Mouse (Mus musculus): Measurements from ENCODE around the gene 1810055G02Rik. TPM values are rescaled to one million over a fixed set of nuclear protein-coding genes. Genes with fewer than 3 reads are reported as not detected.

1810055G02Rik gene
- 30.3 and 33.6 TPM in 2 replicates for polyA plus RNA-seq (2014; fragmentation: Nextera tagmentation; extraction: Ambion mirVana)

GRCm38 (mm10) chr19:3708078-3709012, at the start of gene 1810055G02Rik:
Gene 1810055G02Rik, plus strand, starts transcription at chr19:3708293.
- peaks cover 8% of the 10 kb centered on the region; the same call in 1 of the 2 replicates for H3K4me1 ChIP-seq (ENCODE audit: control insufficient read depth, insufficient read depth, low read length)
- no peaks in the 10 kb centered on the region for H3K27me3 ChIP-seq (ENCODE audit: control insufficient read depth, insufficient read depth, low read length)
- under 1% methylated on average over 61 of the region's 61 CpGs for WGBS (ENCODE audit: insufficient replicate concordance)
- ATAC-seq (replicated peaks; ENCODE audit: insufficient number of reproducible peaks, low FRiP score, low TSS enrichment), result peak; percentile 96
- 0 out of 2 replicates have a peak, but pooled peaks cover 4% of the 10 kb centered on the region for H3K36me3 ChIP-seq (ENCODE audit: control insufficient read depth, insufficient read depth, low read length)
- no peaks in the 10 kb centered on the region for H3K9me3 ChIP-seq (replicated peaks; ENCODE audit: control insufficient read depth, low read length)
- H3K4me2 ChIP-seq, result peak within 1 kb of the TSS; percentile 81
- peak within 1 kb of the TSS; percentile 71 for H3K27ac ChIP-seq (ENCODE audit: low read depth, low read length)
- peak within 1 kb of the TSS; percentile 70 for H3K4me3 ChIP-seq (ENCODE audit: low read depth, low read length)
- H3K9ac ChIP-seq (ENCODE audit: low read depth, low read length), result peak within 1 kb of the TSS; percentile 78

GRCm38 (mm10) chr19:3665510-3665909, 42.6 kb upstream of the 1810055G02Rik start:
- ATAC-seq (replicated peaks; ENCODE audit: insufficient number of reproducible peaks, low FRiP score, low TSS enrichment), result no peak

GRCm38 (mm10) chr19:3666632-3667031, 41.5 kb upstream of the 1810055G02Rik start:
- no peak overlapping the region for H3K27ac ChIP-seq (ENCODE audit: low read depth, low read length)
- WGBS (ENCODE audit: insufficient replicate concordance), result 86% methylated on average over 2 of the region's 2 CpGs

More at GRCm38 (mm10) chr19:3665510-3665909, 42.6 kb upstream of the 1810055G02Rik start:
- Histone ChIP-seq H3K27ac (ENCODE audit: low read depth, low read length) (no peak overlapping the region), H3K9me3 (replicated peaks; ENCODE audit: control insufficient read depth, low read length) (no peaks in the 10 kb centered on the region), H3K36me3 (ENCODE audit: control insufficient read depth, insufficient read depth, low read length) (no peaks in the 10 kb centered on the region), H3K9ac (ENCODE audit: low read depth, low read length) (no peak overlapping the region), H3K4me3 (ENCODE audit: low read depth, low read length) (no peak overlapping the region), H3K27me3 (ENCODE audit: control insufficient read depth, insufficient read depth, low read length) (no peaks in the 10 kb centered on the region), H3K4me1 (ENCODE audit: control insufficient read depth, insufficient read depth, low read length) (peaks cover 36% of the 10 kb centered on the region), H3K4me2 (no peak overlapping the region)
- WGBS (ENCODE audit: insufficient replicate concordance), result 50% methylated on average over 5 of the region's 5 CpGs

GRCm38 (mm10) chr19:3667155-3667895, 40.8 kb upstream of the 1810055G02Rik start:
- no peak overlapping the region for H3K9ac ChIP-seq (ENCODE audit: low read depth, low read length)
- H3K4me2 ChIP-seq, result no peak overlapping the region
- H3K27ac ChIP-seq (ENCODE audit: low read depth, low read length), result no peak overlapping the region
- no peaks in the 10 kb centered on the region for H3K27me3 ChIP-seq (ENCODE audit: control insufficient read depth, insufficient read depth, low read length)
- no peaks in the 10 kb centered on the region for H3K36me3 ChIP-seq (ENCODE audit: control insufficient read depth, insufficient read depth, low read length)
- H3K4me3 ChIP-seq (ENCODE audit: low read depth, low read length), result no peak overlapping the region
- no peak for ATAC-seq (replicated peaks; ENCODE audit: insufficient number of reproducible peaks, low FRiP score, low TSS enrichment)
- 68% methylated on average over 6 of the region's 6 CpGs for WGBS (ENCODE audit: insufficient replicate concordance)
- peaks cover 36% of the 10 kb centered on the region for H3K4me1 ChIP-seq (ENCODE audit: control insufficient read depth, insufficient read depth, low read length)
- H3K9me3 ChIP-seq (replicated peaks; ENCODE audit: control insufficient read depth, low read length), result no peaks in the 10 kb centered on the region

More at GRCm38 (mm10) chr19:3666632-3667031, 41.5 kb upstream of the 1810055G02Rik start:
- no peak for ATAC-seq (replicated peaks; ENCODE audit: insufficient number of reproducible peaks, low FRiP score, low TSS enrichment)
- Histone ChIP-seq H3K4me2 (no peak overlapping the region), H3K27me3 (ENCODE audit: control insufficient read depth, insufficient read depth, low read length) (no peaks in the 10 kb centered on the region), H3K4me3 (ENCODE audit: low read depth, low read length) (no peak overlapping the region), H3K9ac (ENCODE audit: low read depth, low read length) (no peak overlapping the region), H3K9me3 (replicated peaks; ENCODE audit: control insufficient read depth, low read length) (no peaks in the 10 kb centered on the region), H3K4me1 (ENCODE audit: control insufficient read depth, insufficient read depth, low read length) (peaks cover 36% of the 10 kb centered on the region), H3K36me3 (ENCODE audit: control insufficient read depth, insufficient read depth, low read length) (no peaks in the 10 kb centered on the region)

- no peak overlapping the region for H3K27ac ChIP-seq (ENCODE audit: low read depth, low read length)
- no peaks in the 10 kb centered on the region for H3K9me3 ChIP-seq (replicated peaks; ENCODE audit: control insufficient read depth, low read length)
- no peak for ATAC-seq (replicated peaks; ENCODE audit: insufficient number of reproducible peaks, low FRiP score, low TSS enrichment)
- 73% methylated on average over 11 of the region's 11 CpGs for WGBS (ENCODE audit: insufficient replicate concordance)
- peaks cover 36% of the 10 kb centered on the region for H3K4me1 ChIP-seq (ENCODE audit: control insufficient read depth, insufficient read depth, low read length)
- H3K27me3 ChIP-seq (ENCODE audit: control insufficient read depth, insufficient read depth, low read length), result no peaks in the 10 kb centered on the region
- 0 out of 2 replicates have a peak, but pooled peaks cover 4% of the 10 kb centered on the region for H3K36me3 ChIP-seq (ENCODE audit: control insufficient read depth, insufficient read depth, low read length)
- H3K4me2 ChIP-seq, result no peak overlapping the region
- H3K4me3 ChIP-seq (ENCODE audit: low read depth, low read length), result no peak overlapping the region
- no peak overlapping the region for H3K9ac ChIP-seq (ENCODE audit: low read depth, low read length)
These were observed 40.1 kb upstream of the 1810055G02Rik start for GRCm38 (mm10) chr19:3667979-3668378.

GRCm38 (mm10) chr19:3668551-3668950, 39.5 kb upstream of the 1810055G02Rik start:
- peak overlapping the region; percentile 73 for H3K27ac ChIP-seq (ENCODE audit: low read depth, low read length)
- no peaks in the 10 kb centered on the region for H3K27me3 ChIP-seq (ENCODE audit: control insufficient read depth, insufficient read depth, low read length)
- no peaks in the 10 kb centered on the region for H3K9me3 ChIP-seq (replicated peaks; ENCODE audit: control insufficient read depth, low read length)
- no peak overlapping the region for H3K4me3 ChIP-seq (ENCODE audit: low read depth, low read length)
- 81% methylated on average over 10 of the region's 10 CpGs for WGBS (ENCODE audit: insufficient replicate concordance)
- ATAC-seq (replicated peaks; ENCODE audit: insufficient number of reproducible peaks, low FRiP score, low TSS enrichment), result no peak
- peaks cover 4% of the 10 kb centered on the region; the same call in 1 of the 2 replicates for H3K36me3 ChIP-seq (ENCODE audit: control insufficient read depth, insufficient read depth, low read length)
- no peak overlapping the region for H3K4me2 ChIP-seq
- peaks cover 36% of the 10 kb centered on the region for H3K4me1 ChIP-seq (ENCODE audit: control insufficient read depth, insufficient read depth, low read length)
- H3K9ac ChIP-seq (ENCODE audit: low read depth, low read length), result 0 out of 2 replicates have a peak overlapping the region, but pooled peaks have one; percentile 16

- peaks cover 4% of the 10 kb centered on the region; the same call in 1 of the 2 replicates for H3K36me3 ChIP-seq (ENCODE audit: control insufficient read depth, insufficient read depth, low read length)
- no peaks in the 10 kb centered on the region for H3K27me3 ChIP-seq (ENCODE audit: control insufficient read depth, insufficient read depth, low read length)
- H3K27ac ChIP-seq (ENCODE audit: low read depth, low read length), result peak overlapping the region; percentile 73
- H3K4me1 ChIP-seq (ENCODE audit: control insufficient read depth, insufficient read depth, low read length), result peaks cover 36% of the 10 kb centered on the region
- peak overlapping the region; percentile 25 for H3K4me2 ChIP-seq
- no peak overlapping the region for H3K9ac ChIP-seq (ENCODE audit: low read depth, low read length)
- WGBS (ENCODE audit: insufficient replicate concordance), result 50% methylated on average over 13 of the region's 13 CpGs
- no peak overlapping the region for H3K4me3 ChIP-seq (ENCODE audit: low read depth, low read length)
- no peak for ATAC-seq (replicated peaks; ENCODE audit: insufficient number of reproducible peaks, low FRiP score, low TSS enrichment)
- H3K9me3 ChIP-seq (replicated peaks; ENCODE audit: control insufficient read depth, low read length), result no peaks in the 10 kb centered on the region
These were observed 39.0 kb upstream of the 1810055G02Rik start for GRCm38 (mm10) chr19:3669100-3669499.

GRCm38 (mm10) chr19:3673149-3673548, 34.9 kb upstream of the 1810055G02Rik start:
- H3K9me3 ChIP-seq (replicated peaks; ENCODE audit: control insufficient read depth, low read length), result no peaks in the 10 kb centered on the region
- WGBS (ENCODE audit: insufficient replicate concordance), result 92% methylated on average over 2 of the region's 2 CpGs
- no peak for ATAC-seq (replicated peaks; ENCODE audit: insufficient number of reproducible peaks, low FRiP score, low TSS enrichment)
- H3K9ac ChIP-seq (ENCODE audit: low read depth, low read length), result no peak overlapping the region
- H3K4me3 ChIP-seq (ENCODE audit: low read depth, low read length), result no peak overlapping the region
- peaks cover 4% of the 10 kb centered on the region; the same call in 1 of the 2 replicates for H3K36me3 ChIP-seq (ENCODE audit: control insufficient read depth, insufficient read depth, low read length)
- H3K27ac ChIP-seq (ENCODE audit: low read depth, low read length), result no peak overlapping the region
- H3K4me1 ChIP-seq (ENCODE audit: control insufficient read depth, insufficient read depth, low read length), result peaks cover 16% of the 10 kb centered on the region
- no peak overlapping the region for H3K4me2 ChIP-seq
- H3K27me3 ChIP-seq (ENCODE audit: control insufficient read depth, insufficient read depth, low read length), result no peaks in the 10 kb centered on the region
